Mouse (Mus musculus) forelimb bud, embryonic 11.5 days (tissue): ENCODE measurements around the gene St6galnac3.

Source experiments
- DNase-seq: peaks from one replicate; pipeline ENCODE4 v3.0.0-alpha.2; 2012; ENCODE audit warnings: low read depth, low spot score

The St6galnac3 gene

DNA sequence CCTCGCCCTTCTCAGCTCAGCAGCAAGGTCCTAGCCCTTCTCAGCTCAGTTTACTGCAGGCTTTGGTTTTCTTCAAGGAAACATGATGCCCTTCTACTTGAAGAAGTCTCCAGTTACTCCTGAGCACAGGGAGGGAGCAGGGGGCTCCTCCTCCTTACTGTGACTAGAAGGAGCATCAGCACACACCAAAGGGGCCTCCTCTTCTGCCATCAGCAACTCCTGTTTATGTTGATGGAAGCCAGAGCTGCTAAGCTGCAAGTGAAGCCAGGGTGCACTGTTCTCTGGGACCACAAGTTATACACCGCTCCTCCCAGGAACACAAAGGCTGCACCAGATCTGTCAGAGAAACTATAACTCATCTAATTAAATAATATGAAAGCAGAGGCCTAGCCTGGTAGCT, 34.4 kb downstream of the St6galnac3 start:
- peak; percentile 58 for DNase-seq

GRCm38 (mm10) chr3:153689793-153690291, 35.1 kb downstream of the St6galnac3 start:
- DNase-seq, result no peak

GRCm38 (mm10) chr3:153687896-153688295, 37.1 kb downstream of the St6galnac3 start:
- DNase-seq, result no peak

DNA sequence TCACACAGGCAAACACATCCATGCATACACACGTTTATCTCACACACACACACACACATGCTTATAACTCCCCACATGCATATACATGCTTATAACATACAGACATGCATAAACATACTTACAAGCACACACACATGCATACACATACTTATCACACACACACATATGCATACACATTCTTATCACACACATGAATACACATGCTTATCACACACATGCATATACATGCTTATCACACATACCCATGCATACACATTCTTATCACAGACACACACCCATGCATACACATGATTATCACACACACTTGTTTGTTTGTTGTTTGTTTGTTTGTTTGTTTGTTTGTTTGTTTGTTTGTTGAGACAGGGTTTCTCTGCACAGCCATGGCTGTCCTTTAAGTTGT, 40.1 kb downstream of the St6galnac3 start:
- no peak for DNase-seq

DNA sequence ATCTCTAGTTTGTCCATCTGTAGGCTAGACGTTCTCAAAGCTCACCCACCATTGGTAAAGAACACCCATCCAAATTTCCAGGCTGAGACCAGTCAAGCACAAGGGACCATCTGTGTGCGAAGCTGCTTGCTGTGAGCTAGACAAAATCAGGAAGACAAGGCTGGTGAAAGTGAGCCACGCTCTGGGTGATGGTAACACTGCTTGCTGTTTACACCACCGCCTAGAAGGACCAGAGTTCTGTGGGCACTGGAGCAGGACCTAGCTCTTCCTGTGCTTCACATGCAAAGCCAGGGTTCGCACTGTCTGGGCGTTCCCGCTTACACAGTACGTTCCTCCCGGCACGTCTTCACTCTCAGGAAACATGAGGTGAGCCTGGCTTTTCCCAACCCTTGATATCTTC, 42.7 kb downstream of the St6galnac3 start:
- DNase-seq, result no peak

- no peak for DNase-seq
Observed at GRCm38 (mm10) chr3:153681720-153682119, 43.3 kb downstream of the St6galnac3 start.

- no peak for DNase-seq
Observed at GRCm38 (mm10) chr3:153675832-153676231, 49.1 kb downstream of the St6galnac3 start.

DNA sequence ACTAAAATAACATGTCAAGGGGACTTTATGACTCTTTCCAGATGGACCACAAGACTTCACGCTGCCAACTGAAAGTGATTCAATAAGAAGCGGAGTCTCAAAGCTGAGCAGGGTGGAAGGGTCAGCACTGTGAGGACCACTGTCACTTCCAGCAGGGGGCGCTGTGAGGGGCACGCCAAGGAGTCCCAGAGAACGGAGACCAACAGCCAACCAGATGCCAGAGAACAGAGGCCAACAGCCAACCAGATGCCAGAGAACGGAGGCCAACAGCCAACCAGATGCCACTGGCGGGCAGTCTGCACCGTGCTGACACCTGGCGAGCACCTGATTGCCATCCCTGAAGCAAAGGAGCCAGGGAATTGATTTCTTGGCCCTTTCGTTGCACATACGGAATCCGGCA, 49.9 kb downstream of the St6galnac3 start:
- peak; percentile 80 for DNase-seq

DNA sequence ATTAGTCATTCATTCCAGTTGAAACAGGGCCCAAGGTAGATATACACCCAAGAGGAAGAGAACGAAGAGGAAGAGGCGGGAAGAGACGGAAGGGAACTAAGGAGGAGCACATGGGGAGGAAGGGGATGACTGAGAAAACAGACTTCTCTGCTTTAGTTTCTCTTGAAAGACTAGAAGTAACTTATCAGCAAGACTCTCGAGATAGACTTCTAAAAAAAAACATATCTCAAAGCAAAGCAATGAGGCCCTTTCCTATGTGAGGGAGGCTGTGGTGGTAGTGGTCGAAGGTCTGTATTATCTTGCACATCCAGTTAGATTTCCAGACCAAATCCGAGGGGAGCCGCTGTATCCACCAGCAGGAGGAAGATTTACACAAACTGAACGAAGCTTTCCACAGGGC, 50.6 kb downstream of the St6galnac3 start:
- no peak for DNase-seq

- DNase-seq, result no peak
Observed at GRCm38 (mm10) chr3:153673451-153673850, 51.5 kb downstream of the St6galnac3 start.

DNA sequence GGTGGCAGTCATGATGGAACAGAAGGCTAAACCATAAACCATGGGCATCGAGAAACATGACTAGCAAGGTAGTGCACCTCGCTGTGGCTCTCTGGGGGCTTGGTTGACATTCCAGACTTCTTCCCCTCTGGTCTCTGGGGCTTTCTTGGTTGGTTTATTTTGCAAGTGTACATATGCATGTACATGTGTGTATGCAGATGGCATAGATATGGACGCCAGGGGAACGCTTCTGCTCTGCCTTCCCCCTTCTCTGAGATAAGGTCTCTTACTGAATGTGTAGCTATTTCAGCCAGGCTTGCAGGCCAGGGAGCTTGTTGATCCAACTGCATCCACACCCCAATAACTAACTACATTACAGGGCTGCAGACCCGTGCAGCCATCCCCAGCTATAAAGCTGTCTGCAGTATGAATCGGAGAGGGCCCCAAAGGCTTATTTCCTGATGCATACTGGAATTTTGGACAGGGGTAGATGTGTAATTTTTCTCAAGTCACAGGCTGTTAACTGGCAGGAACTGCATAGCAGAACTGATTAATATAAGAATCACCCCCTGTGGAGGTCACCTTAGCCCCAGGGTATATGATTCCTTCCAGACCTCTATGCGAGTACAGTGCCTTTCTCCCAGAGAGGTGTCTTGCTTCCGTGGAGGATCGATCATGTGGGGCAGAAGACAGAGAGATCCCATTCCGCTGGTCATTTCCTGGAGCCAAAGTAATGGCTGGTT, 53.9 kb downstream of the St6galnac3 start:
- DNase-seq, result no peak

DNA sequence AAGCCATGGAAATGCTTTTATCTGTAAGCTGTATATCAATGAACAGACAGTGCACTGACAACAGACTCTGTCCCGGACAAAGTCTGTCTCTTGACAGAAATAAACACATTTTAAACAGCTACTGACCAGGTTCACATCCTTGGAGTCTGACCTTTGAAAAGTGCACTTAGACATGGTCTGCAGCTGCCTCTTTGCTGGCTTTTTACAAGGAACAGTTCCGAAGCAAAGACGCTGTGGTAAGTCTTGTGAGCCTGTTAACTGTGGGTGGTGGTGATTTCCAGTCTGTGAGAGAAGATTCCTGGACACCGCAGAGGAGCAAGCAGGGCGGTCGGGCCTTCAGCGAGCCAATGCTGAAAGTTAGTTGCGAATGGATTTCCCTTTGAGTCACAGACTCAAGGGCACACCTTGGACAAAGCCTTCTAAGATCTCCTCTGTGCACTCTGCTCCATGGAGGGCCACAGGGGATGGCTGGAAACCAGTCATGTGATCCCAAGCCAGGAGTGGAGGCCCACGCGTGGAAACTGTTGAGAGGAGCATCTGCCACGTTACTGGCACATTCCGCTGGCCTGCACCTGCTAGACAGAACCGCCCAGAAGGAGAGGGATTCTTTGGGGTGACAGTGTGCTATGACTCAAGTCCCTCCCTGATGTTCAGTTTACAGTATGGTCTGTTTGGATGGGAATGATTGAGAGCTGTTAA, 55.1 kb downstream of the St6galnac3 start:
- DNase-seq, result no peak

- no peak for DNase-seq
Observed at GRCm38 (mm10) chr3:153669329-153669728, 55.6 kb downstream of the St6galnac3 start.

DNA sequence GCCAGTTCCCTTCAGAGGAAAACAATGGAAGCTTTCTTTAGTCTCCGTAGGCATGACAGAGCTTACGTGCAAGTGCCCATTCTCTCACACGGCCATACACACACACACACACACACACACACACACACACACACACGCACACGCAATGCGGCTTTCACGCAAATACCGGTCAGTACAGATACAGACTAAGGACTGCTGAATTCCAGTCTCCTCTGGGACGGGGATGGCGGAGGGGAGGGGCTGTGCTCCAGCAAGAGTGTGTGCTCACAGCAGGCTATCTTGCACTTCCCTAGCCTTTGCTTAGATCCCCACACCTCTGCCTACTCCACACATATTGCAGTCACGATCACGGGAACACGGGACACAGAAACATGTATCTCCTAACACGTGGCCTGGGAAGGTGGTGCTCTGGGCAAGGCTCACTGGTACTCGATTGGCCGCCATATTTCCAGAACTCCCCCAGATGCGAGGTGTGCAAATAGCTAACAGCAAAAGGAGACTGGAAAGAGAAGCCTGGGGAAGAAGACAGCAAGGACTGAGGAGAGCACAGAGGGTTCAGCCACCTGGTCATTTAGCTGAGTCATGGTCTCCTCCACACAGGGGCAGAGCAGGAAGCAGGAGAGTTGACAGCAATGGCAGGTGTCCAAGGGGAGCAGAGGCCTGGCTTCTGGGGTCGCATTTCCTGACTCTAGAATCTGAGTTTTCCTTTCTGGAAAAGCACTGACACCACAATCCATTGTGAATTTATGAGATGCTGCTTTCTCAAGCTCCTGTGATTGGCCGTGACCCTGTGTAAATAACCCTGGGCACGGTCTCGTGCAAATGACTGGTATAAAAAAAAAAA, 56.3 kb downstream of the St6galnac3 start:
- no peak for DNase-seq

- DNase-seq, result no peak
Observed at GRCm38 (mm10) chr3:153664696-153665095, 60.3 kb downstream of the St6galnac3 start.

DNA sequence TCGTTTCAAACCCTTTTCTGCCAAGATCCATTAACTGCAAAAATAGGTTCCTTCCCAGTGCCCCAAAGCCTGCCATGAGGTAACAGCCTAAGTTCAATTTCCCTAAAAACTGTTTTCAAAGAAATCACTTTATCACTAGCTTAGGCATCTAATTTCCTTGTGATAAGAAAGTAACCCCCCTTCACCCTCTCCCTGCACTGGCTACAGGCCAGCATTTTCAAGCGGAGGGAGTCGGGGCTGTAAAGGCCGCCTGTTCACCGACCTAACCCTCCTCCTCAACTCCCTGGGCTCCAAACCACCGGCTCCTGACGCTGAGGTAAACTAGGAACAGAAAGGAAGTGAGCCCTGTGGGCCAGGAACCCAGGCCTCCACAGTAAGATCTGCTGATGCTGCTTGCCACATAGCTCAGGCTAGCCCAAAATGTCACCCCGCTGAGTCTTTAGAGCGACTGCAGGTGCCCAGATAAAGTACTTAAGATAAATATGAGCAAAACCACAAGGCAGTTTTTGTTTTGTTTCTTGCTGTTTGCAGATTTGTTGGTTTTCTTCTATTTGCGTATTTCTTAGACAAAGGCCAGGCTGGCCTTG, 61.0 kb downstream of the St6galnac3 start:
- no peak for DNase-seq

DNA sequence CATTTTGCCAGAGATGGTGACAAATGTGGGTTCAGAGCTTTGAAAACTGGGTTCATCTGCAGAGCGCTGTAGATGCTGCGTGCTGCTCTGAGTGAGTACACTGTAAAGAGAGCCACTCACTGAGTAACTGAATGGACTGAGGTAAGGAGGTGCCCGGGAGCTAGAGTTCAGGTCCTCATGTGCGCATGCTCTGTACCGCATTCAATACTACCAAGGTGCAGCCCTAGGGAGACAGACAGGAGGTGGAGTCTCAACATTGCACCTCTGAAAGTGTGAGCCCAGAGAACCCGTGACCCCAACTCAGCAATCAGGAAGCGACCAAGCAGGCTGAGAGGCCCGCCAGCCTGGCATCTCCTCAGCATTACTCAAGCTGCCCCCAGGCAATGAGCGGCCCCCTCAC, 62.2 kb downstream of the St6galnac3 start:
- no peak for DNase-seq

DNA sequence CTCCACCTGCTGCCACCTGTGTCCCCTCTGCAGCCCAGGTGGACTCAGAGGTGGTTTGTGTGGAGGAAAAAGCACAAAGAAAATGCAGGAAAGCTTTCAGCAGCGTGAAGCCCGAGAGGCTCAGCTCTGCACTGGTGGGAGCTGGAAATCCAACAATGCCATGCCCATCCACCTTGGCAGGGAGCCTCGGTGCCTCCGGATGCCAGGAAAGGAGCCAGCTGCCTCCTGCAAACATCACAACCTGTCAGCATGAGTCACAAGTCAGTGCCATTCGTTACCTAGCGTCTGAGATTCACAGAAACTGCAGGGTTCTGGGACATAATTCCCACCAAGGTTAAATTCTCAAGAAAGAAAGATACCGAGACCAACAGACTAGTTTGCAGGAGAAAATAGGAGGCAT, 63.0 kb downstream of the St6galnac3 start:
- no peak for DNase-seq

DNA sequence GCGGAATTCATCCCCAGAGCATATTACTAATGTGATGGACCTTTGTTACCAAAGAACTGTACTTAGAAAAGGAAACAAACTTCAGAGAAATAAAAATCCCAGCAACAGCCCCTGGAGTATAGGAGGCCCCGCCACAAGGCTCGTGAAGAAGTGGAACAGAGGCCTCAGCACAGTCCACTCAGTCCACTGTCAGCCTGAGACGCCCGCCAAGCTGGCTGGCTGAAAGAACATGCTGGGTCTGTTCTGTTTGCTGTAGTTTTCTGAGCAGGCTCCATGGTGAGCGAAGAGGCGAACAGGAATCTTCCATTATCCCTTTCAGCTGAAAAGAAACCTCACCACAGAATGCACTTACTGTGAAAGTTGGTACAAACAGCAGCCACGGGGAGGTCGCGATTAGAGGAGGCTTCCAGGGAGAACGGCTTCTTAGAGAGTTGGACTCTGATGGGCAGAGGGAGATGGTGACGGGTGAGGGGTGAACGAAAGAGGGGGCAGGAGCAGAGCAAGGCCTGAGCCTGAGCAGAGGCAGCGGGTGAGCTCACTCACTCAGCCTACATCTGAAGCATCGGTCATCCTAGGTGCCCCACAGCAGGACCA, 65.3 kb downstream of the St6galnac3 start:
- DNase-seq, result no peak

DNA sequence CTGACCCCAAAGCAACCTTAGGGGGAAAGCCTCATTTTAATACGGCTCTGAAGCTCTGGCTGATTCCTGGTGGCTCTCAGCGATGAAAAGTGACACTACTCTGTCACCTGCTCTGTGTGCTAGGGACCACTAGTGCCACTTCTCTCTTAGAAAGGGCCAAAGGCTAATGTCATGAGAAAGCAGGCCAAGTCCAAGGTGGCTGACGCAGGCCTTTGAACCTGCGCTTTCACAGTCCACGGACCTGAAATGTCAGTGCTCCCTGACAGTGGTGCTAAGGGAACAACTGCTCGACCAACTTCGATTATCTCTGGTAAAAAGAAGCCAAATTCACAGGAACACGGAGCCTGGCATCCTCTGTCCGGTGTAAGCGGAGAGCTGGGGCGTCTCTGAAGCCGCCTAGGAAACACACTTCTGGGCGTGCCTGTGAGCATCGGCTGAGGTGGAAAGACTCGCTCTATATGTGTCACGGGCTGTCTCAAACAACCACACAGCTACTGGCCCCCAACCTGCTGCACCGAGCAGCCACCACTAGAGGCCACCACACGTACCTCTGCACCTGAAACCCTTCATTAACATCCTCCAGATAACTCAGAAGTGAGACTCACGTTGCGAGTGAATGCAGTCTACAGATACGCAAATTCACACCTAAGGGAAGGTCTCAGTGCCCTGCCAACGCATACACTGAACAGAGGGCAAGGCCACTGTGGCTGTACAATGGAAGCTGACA, 66.8 kb downstream of the St6galnac3 start:
- peak; percentile 42 for DNase-seq

GRCm38 (mm10) chr3:153655071-153655470, 69.9 kb downstream of the St6galnac3 start:
- peak; percentile 76 for DNase-seq
